Mouse (Mus musculus) testis, adult 2 months (tissue): ENCODE measurements around the gene Atat1. TPM values are rescaled to one million over a fixed set of nuclear protein-coding genes. Genes with fewer than 3 reads are reported as not detected.

ENCODE experiments used
- H3K27ac ChIP-seq: fragments of 200-500 bp; 2 replicates; pipeline ENCODE4 v1.5.1; 2012; ENCODE audit warnings: low read depth, low read length; ENCODE audit not compliant: control insufficient read depth, insufficient read depth
- H3K27me3 ChIP-seq: fragments of 200-500 bp; 2 replicates; pipeline ENCODE4 v1.6.1; 2012; ENCODE audit warnings: mild to moderate bottlenecking, low read length, moderate library complexity; ENCODE audit not compliant: control insufficient read depth, insufficient read depth
- H3K36me3 ChIP-seq: fragments of 200-500 bp; 2 replicates; pipeline ENCODE4 v1.6.1; 2012; ENCODE audit warnings: mild to moderate bottlenecking, low read length; ENCODE audit not compliant: control insufficient read depth, insufficient read depth
- H3K4me1 ChIP-seq: fragments of 200-500 bp; 2 replicates; pipeline ENCODE4 v1.6.1; 2012; ENCODE audit warnings: low read length; ENCODE audit not compliant: control insufficient read depth, insufficient read depth
- H3K4me3 ChIP-seq: fragments of 200-500 bp; 2 replicates; pipeline ENCODE4 v1.5.1; 2012; ENCODE audit warnings: low read depth, mild to moderate bottlenecking, low read length, moderate library complexity, mixed read lengths; ENCODE audit not compliant: control insufficient read depth
- CTCF ChIP-seq: fragments of 200-500 bp; IDR thresholded peaks from 2 replicates; pipeline ENCODE4 v1.5.1; 2012; ENCODE audit warnings: low read depth, mild to moderate bottlenecking, inconsistent platforms, low read length, moderate library complexity; ENCODE audit not compliant: control insufficient read depth, insufficient read depth, insufficient replicate concordance
- POLR2A ChIP-seq: fragments of 200-500 bp; IDR thresholded peaks from 2 replicates; pipeline ENCODE4 v1.6.1; 2012; ENCODE audit warnings: low read depth, mild to moderate bottlenecking, inconsistent platforms, low read length, moderate library complexity; ENCODE audit not compliant: control insufficient read depth
- polyA plus RNA-seq: library from polyadenylated mRNA; depleted of rRNA; stranded (reverse); fragments of >200 nt; gene quantifications from 2 replicates; pipeline ENCODE4 v1.2.3, GENCODE M21; 2012

The Atat1 gene
- polyA plus RNA-seq, 1 experiment = 158 TPM

- no peaks in the 10 kb centered on the region for H3K27me3 ChIP-seq
- no peaks in the 10 kb centered on the region for H3K4me1 ChIP-seq
- no peak overlapping the region for H3K27ac ChIP-seq
- TF ChIP-seq POLR2A (no peak), CTCF (no peak)
- H3K36me3 ChIP-seq = peaks cover 1% of the 10 kb centered on the region; the same call in 1 of the 2 replicates
- H3K4me3 ChIP-seq = no peak overlapping the region
These were observed 22.7 kb upstream of the Atat1 start for GRCm38 (mm10) chr17:35932608-35933007.

DNA sequence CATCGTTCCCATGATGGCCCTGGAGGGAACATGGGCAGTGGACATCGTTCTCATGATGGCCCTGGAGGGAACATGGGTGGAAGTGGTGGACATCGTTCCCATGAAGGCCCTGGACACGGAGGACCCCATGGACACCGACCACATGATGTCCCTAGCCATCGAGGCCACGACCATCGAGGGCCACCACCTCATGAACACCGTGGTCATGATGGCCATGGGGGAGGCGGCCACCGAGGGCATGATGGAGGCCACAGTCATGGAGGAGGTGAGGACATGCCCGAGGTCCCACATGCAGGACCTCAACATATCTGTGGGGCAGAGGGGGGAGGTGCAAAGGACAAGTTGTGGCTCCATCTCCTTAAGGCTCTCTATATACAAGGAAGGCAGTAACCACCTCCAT, 20.8 kb upstream of the Atat1 start:
- Histone ChIP-seq H3K27me3 (no peaks in the 10 kb centered on the region), H3K27ac (no peak overlapping the region), H3K4me1 (no peaks in the 10 kb centered on the region), H3K36me3 (peaks cover 4% of the 10 kb centered on the region; the same call in 1 of the 2 replicates), H3K4me3 (no peak overlapping the region)
- TF ChIP-seq CTCF = no peak
- TF ChIP-seq POLR2A = peak; percentile 10; the same call in 1 of the 2 replicates

- H3K27me3 ChIP-seq = no peaks in the 10 kb centered on the region
- H3K4me3 ChIP-seq = no peak overlapping the region
- H3K4me1 ChIP-seq = no peaks in the 10 kb centered on the region
- no peak overlapping the region for H3K27ac ChIP-seq
- TF ChIP-seq CTCF = no peak
- no peak for TF ChIP-seq POLR2A
- H3K36me3 ChIP-seq = peaks cover 4% of the 10 kb centered on the region; the same call in 1 of the 2 replicates
These were observed 19.7 kb upstream of the Atat1 start for GRCm38 (mm10) chr17:35929534-35929933.

DNA sequence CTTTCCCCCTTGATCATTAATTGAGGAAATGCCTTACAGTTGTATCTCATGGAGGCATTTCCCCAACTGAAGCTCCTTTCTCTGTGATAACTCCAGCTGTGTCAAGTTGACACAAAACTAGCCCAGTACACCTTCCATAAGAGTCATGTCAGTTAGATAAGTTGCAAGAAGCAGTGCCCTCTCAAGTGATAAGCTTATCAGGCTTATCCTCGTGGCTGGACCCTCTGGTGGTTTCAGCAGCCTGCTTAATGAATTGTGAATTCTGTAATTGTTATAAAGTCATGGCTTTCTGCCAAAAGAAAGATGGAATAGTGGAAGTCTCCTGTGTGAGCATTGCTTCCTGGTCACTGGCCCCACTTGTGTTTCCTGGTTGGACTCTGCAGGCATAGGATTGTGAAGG, 17.6 kb upstream of the Atat1 start:
- Histone ChIP-seq H3K27me3 (no peaks in the 10 kb centered on the region), H3K4me1 (no peaks in the 10 kb centered on the region), H3K36me3 (peaks cover 4% of the 10 kb centered on the region; the same call in 1 of the 2 replicates), H3K27ac (no peak overlapping the region), H3K4me3 (no peak overlapping the region)
- TF ChIP-seq CTCF (no peak), POLR2A (no peak)

- 0 out of 2 replicates have a peak, but pooled peaks have one; percentile 12 for TF ChIP-seq POLR2A
- no peak for TF ChIP-seq CTCF
- no peaks in the 10 kb centered on the region for H3K27me3 ChIP-seq
- H3K4me3 ChIP-seq = no peak overlapping the region
- H3K4me1 ChIP-seq = no peaks in the 10 kb centered on the region
- H3K27ac ChIP-seq = no peak overlapping the region
- peaks cover 4% of the 10 kb centered on the region; the same call in 1 of the 2 replicates for H3K36me3 ChIP-seq
These were observed 13.4 kb upstream of the Atat1 start for GRCm38 (mm10) chr17:35923281-35923680.

- Histone ChIP-seq H3K36me3 (peaks cover 4% of the 10 kb centered on the region; the same call in 1 of the 2 replicates), H3K4me1 (no peaks in the 10 kb centered on the region), H3K27me3 (no peaks in the 10 kb centered on the region), H3K4me3 (no peak overlapping the region), H3K27ac (no peak overlapping the region)
- TF ChIP-seq POLR2A (no peak), CTCF (no peak)
These were observed 12.7 kb upstream of the Atat1 start for GRCm38 (mm10) chr17:35922566-35922965.

- H3K27me3 ChIP-seq = no peaks in the 10 kb centered on the region
These were observed 11.8 kb upstream of the Atat1 start for GRCm38 (mm10) chr17:35921710-35922109.

More at GRCm38 (mm10) chr17:35921710-35922109, 11.8 kb upstream of the Atat1 start:
- Histone ChIP-seq H3K27ac (no peak overlapping the region), H3K4me3 (no peak overlapping the region), H3K4me1 (no peaks in the 10 kb centered on the region), H3K36me3 (peaks cover 5% of the 10 kb centered on the region)
- TF ChIP-seq POLR2A (no peak), CTCF (no peak)
